Mouse (Mus musculus) lung, postnatal 14 days (tissue): ENCODE results near the gene Fam76b.
A peak's percentile ranks its signal among the peaks of the same experiment; 100 is the strongest.
"Not testable (repeated sequence)": the region's sequence is repeated elsewhere in the genome, so short reads cannot be mapped to it uniquely, and the experiment has no call there.

ENCODE experiments used
- DNase-seq: peaks from one replicate; pipeline ENCODE4 v3.0.0; 2021

Fam76b gene

GRCm38 (mm10) chr9:13827406-13828086 is at the start of gene Fam76b:
Gene Fam76b (plus strand): TSS chr9:13827716.
- DNase-seq = peak; percentile 99

GRCm38 (mm10) chr9:13781985-13782384 is 45.5 kb upstream of the Fam76b start:
- DNase-seq = no peak

DNA sequence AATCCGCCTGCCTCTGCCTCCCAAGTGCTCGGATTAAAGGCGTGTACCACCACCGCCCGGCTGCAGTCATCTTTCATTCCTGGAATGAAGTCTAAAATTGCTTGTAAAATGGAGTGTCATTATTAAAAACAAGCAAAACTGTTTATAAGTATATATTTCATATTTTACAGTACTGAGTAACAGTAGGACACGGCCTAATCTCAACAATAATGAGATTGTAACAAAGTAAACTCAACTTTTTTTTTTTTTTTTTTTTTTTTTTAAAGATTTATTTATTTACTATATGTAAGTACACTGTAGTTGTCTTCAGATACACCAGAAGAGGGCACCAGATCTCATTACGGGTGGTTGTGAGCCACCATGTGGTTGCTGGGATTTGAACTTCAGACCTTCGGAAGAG is 36.7 kb upstream of the Fam76b start:
- DNase-seq = not testable (repeated sequence)

GRCm38 (mm10) chr9:13794302-13794701 is 33.2 kb upstream of the Fam76b start:
- no peak for DNase-seq

DNA sequence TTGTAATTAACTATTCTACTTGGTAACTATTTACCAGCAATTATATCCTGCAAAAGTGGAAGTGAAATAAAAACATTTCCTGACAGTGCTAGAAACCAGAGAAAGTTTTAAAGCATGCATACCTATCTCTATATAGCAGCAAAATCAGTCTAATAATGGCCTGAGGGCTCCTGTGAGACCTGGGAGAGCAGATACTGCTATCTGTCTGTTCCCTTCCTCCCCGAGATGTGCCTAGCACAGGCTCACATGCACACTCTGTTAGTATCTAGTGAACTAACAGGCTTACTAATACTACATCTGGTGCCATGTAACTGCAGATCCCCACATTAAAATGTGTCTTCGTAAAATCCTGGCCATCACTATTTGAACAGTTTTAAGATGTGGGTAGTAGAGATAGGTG is 32.8 kb upstream of the Fam76b start:
- no peak for DNase-seq

GRCm38 (mm10) chr9:13804480-13804879 is 23.0 kb upstream of the Fam76b start:
- no peak for DNase-seq

GRCm38 (mm10) chr9:13806854-13807253 is 20.7 kb upstream of the Fam76b start:
- no peak for DNase-seq

GRCm38 (mm10) chr9:13807657-13808056 is 19.9 kb upstream of the Fam76b start:
- DNase-seq = no peak

GRCm38 (mm10) chr9:13809937-13810336 is 17.6 kb upstream of the Fam76b start:
- no peak for DNase-seq

DNA sequence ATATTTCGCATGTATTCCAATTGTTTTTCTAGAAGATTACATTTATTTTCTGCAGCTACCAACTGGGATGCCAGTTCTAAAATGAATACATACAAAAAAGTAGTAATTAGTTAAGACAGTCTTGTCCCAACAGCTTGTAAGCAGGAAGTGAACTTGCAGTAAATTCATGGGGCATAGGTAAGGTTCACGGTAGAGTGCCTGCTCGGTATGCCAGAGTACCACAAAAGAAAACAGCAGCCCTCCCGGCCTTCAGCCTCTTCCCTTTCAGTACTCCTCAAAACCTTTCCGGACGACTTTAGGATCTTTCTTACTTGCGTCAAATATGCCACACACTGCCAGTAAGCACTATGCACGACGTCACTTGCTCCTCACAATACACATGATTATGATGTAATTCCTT is 9.1 kb upstream of the Fam76b start:
- no peak for DNase-seq

GRCm38 (mm10) chr9:13820774-13821173 is 6.7 kb upstream of the Fam76b start:
- no peak for DNase-seq

DNA sequence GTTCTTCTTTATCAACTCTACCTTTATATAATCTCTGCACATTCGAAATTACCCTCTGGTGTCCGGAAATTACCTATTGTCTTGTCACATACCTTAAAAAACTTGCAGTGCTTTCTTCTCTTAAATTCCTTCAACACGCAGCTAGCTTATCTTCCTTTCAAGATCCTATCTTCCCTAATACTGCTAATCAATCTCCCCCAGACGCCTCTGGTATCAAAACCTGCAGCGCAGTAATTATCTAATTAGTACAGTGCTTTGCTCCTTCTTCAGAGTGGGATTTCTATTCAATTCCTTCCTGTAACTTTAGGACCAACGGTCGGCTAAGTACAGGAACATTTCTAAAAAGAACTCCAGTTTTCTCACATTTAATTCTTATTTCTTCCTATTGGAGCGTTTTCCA is 1.6 kb upstream of the Fam76b start:
- DNase-seq = no peak

DNA sequence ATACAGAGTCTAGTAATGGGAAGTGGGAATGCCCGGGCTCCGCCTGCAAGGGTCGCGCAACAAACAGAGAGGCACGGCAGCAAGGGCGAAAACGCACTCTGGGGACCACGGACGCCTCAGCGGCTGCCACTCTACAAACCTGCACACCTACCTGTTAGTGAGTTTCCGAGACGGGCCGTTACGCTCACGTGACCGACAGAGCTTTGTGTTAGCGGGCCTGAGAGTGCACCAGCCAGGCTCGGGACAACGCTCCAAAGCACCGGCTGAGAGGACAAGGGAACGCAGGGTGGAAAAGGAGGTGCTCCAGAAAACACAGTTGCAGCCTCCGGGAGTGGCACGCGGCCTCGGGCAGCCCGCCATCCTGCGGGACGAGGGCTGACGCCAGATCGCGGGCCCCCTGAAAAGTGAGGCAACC is 1.1 kb upstream of the Fam76b start:
- peak; percentile 59 for DNase-seq

DNA sequence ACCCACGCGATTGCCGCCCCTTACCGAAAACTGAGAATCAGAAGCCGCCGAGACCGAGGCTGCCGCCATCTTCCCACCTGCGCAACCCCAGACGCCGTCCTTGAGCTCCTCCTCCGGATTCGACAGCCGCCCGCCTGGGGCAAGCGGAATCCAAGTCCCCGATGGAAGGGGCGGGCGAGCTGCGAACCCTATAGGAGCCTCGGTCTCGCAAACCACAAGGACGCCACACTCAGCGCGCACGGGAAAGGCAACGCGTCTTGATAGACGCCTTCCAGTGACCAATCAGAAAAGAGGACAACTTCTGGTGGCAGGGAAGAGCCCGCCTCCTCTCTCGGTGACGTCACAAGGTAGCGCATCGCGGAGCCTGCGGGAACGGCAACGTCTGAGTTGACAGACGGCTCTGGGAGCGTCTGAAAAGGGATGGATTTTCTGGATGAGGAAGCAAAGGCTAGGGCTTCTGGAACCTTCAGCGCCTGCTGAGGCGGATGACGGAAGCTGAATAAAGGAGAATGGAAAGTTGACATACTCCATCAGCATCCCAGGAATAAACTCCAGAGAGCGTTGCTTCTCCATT is 597 bp upstream of the Fam76b start, which contains the start of gene Cep57:
Cep57 (minus strand) TSS at position 276 of the 574 bp plus-strand sequence.
- peak; percentile 94 for DNase-seq

DNA sequence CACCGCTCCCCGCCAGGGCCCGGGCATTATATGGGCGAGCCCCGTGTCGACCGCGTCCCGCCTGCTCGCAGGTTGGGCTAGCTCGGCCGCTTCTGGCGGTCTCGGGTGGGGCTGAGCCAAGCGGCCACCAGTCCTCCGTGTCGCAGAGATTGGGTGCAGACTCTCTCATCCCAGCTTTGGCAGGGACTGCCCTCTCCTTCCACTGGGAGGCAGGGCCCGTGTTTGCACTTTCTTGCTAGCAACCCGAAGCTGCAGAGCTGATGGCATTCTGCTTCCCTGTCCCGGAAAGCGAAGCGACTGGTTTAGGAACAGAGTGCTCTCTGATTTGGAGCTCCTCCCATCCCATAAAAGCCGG is 548 bp downstream of the Fam76b start:
- no peak for DNase-seq

DNA sequence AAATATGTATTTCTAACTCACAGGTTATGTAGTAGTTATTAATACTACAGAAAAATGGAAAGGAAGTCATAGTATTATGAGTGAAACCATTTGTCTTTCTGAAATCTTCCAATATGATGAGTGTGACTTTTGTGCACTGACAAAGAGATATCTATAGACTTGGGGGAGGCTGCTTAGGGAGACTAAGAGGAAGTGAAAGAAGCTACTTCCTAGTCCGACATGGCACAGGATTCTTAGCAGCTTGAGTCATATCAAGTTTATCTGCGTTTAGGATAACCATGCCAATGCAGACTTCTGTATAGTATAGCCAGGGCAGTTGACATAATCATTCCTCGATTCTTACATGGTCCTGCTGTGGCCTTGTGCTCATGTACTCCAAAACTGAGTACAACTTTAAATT is 7.7 kb downstream of the Fam76b start:
- no peak for DNase-seq

- no peak for DNase-seq
Observed at GRCm38 (mm10) chr9:13836726-13837125, 9.2 kb downstream of the Fam76b start.

DNA sequence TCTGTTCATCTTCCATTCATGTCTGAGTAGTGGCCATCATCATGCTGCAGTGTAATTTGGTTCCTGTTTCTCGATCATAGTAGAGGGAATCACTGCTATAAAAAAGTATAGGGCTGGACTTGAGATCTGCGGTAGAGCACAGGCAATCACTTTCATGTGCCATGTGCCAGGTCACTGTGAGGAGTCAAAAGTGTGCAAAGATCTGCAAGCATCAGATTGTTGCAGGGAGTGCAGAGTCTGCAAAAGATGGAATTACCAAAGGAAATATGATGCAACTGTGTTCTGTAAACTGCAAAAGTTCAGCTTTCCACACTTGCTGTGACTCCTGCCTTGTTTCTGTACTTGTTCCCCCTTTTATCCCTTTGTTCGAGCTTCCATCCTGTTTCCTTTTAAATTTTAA is 20.1 kb downstream of the Fam76b start:
- DNase-seq = no peak

DNA sequence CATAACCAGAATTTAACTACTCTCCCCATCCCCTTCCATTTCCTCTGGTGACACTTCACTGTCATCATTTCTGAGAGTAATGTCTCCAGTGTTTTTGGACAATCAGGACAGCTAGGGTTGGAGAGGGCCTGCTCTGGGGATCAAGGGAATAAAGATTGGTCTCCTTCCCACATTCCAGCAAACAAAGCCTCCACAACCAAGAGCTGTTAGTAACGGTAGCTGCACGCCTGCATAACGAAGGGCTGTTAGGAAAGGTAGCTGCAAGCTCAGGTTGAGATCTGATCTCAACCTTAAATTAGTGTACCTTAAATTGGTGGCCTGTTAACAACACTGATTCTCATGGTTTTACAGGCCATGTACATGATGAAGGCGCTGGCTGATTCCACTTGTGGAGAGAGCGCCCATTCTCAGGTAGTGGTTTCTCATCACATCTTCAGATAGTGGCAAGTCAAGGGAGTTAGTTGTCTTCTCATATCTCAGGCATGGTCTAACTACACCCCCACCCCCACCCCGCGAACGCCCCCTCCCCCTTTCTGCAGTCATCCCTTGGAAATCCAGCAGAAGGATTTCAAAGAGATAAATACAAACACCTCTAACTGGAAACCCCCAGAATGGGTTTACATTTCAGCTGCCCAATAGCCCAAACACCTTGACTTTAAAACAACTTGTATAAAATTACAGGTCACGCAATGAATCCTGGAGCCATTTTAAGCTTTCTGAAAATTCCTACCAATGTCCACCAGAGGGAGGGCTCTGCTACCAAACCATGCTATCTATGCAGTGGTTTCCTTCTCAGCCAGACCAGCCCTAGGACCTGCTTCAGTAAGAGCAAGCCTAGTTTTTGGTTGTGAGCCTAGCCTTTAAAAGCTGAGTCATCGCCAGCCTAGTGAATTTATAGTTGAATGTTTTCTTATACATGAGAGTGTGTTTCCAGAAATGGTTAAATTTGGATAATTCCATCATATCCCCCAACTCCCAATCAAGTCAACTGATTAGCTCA is 21.3 kb downstream of the Fam76b start:
- peak; percentile 13 for DNase-seq

DNA sequence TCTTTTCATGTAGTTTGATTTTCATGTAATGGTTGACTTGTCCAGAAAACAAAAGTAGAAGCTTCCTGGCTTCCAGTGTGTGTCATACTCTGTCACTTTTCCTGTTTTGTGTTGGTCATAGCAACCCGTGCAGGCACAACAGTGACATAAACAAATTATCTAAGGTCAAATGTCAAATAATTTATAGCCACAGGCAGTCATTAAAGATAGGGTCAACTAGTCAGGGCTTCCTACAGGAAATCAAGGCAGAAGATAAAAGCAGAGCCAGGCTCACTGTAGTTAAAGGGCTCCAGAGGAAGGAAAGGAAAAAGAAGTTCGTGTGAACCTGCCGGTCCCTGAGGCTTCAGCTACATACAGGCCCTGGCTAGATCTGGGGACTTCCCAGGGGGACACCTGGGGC is 26.4 kb downstream of the Fam76b start:
- DNase-seq = no peak

- DNase-seq = no peak
Observed at GRCm38 (mm10) chr9:13856247-13856646, 28.7 kb downstream of the Fam76b start.

GRCm38 (mm10) chr9:13856777-13857176 is 29.3 kb downstream of the Fam76b start:
- no peak for DNase-seq

- no peak for DNase-seq
Observed at GRCm38 (mm10) chr9:13867646-13868045, 40.1 kb downstream of the Fam76b start.

DNA sequence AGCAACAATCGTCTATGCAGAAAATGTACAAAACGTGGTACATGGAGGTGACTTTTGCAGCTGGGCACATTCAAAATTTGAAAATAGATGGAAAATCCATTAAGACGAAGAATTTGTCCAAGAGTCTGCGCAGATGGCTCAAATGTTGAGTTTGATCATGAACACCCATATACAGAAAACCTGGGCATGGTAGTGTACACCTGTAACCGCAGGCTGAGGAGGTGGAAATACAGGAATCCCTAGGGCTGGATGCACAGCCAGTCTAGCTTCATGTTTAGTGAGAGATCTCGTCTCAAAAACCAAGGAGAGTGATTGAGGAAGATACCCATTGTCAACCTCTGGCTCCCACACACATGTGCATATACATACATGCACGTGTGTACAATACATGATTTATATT is 44.1 kb downstream of the Fam76b start:
- no peak for DNase-seq
